Mouse (Mus musculus) liver, adult (tissue): ENCODE measurements around the gene Mup14.
"Not testable (repeated sequence)": the region's sequence is repeated elsewhere in the genome, so short reads cannot be mapped to it uniquely, and the experiment has no call there.

Source experiments
- GATA4 ChIP-seq: IDR thresholded peaks from 2 replicates; pipeline ENCODE4 v1.6.1; 2014; ENCODE audit warnings: mild to moderate bottlenecking, low read length; ENCODE audit not compliant: insufficient replicate concordance

The Mup14 gene

DNA sequence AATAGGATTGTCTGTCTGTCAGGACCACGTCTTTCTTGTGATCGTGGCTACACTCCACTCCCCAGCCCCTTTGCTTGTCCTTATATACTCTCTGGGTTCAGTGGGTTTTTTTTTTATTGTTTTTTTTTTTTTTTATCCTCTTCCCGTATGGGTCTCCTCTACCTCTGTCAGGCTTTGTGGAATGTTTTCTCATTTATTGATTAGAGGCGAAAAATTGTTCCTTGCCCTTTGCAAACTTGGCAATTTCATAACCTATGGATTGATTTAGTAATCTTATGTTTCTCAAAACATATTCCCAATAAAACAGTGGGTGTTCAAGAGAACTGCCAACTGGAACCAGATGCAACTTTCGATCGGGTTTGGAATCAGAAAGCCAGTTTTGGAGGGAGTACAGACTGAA is at the start of gene Mup14:
TSS of gene Mup14 (minus strand) at position 101 of the 400 bp plus-strand sequence.
- TF ChIP-seq GATA4, result not testable (repeated sequence)
